Mouse (Mus musculus) CD4-positive helper T cell, adult 2 months (primary cell): ENCODE results near the gene Zscan10.

ENCODE experiments used
- DNase-seq: peaks from one replicate; pipeline ENCODE4 v3.0.0-alpha.2; 2012; ENCODE audit warnings: low read depth, missing footprints, low spot score

Gene Zscan10

GRCm38 (mm10) chr17:23600641-23601622 is at the start of gene Zscan10:
Gene Zscan10, plus strand, starts transcription at chr17:23600856.
- no peak for DNase-seq

- DNase-seq, result peak; percentile 75
Observed at GRCm38 (mm10) chr17:23550856-23551255, 49.8 kb upstream of the Zscan10 start.

GRCm38 (mm10) chr17:23551416-23551815 is 49.2 kb upstream of the Zscan10 start:
- DNase-seq, result no peak

GRCm38 (mm10) chr17:23551963-23552362 is 48.7 kb upstream of the Zscan10 start:
- no peak for DNase-seq

- no peak for DNase-seq
Observed at GRCm38 (mm10) chr17:23552896-23553633, 47.6 kb upstream of the Zscan10 start.

DNA sequence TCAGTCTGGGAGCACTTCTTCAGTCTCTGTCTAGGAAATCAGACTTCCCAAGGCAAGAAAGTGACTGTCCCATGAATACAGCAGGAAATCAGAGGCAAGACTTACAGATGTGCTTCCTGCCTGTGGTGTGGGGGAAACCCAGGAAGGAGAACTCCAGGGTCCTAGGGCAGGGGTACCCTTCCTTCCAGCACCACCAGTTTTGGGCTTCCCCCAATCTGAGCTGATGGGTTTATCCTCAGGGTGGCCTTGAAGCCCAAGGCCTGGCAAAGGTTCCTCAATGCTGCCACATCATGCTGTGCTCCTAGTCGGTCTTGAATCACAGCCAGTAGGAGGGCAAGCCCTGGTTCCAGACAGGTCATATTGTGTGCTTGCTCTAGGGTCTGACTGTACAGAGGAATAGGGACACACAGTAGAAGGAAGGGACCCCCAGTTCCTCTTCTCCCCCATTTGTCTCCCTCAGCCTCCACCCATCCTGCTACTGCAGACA is 47.0 kb upstream of the Zscan10 start:
- DNase-seq, result no peak

DNA sequence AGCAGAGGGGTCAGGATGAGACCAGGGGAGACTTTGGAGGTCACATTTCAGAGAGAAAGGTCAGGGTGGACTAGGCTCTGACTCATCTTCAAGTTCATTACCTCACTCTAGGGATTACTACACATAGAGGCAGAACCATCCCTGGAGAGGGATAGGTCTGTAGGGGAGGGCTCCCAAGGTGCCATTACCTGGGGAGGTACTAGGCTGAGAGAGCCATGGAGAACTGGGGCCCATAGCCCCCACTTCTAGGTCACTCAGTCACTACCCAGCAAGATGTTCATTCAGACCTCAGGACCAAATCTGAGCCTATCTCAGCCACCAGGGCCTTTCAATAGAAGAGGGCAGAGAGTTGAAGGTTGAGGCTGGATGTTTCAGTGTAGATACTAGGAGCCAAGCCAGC is 46.3 kb upstream of the Zscan10 start:
- no peak for DNase-seq

DNA sequence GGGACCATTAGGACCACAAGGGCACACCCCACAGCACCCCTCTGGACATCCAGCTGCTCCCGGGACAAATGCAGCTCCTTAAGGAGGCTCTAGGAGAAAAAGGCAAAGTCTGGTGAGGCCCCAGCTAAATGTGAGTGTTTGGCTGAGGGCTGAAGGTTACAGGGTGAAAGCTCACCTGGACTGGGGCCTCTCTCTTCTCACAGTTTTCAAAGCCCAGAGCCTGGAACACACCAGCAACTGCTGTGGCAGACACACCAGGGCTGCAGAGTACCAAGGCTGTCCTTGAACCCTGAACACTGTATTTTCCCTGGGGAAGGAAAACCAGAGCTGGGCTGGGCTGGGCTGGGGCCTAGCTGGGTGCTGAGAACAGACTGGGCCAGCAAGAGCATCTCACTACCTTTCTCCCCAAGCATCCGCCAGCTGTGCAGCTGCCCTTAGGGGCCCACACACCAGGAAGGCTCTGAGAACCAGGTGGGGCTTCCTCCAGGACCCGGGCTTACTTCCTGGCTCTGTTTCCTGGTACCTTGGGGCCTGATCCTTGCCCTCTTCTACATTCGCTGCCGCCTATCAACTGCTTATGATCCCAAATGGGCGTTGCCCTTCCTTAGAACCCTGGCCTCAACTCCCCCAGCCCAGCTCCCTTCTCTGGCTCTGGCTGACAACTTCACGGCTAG is 45.3 kb upstream of the Zscan10 start:
- no peak for DNase-seq

DNA sequence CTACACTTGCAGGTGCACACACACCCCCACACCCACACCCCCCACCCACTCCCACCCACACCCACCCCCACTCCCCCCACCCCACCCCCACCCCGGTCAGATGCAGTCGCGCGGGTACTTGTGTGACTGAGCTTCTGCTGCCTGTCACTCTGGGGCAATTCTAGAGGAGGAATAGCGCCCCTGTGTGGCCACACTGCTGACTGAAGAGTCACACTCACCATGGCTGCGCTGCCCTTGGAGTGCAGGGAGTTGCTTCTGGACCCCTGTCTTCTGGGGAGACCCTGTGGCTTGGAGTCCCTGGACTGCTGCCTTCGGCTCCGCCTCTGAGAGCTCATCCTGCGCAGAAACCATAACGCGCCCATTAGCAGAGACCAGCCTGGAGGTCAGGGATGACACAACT is 40.9 kb upstream of the Zscan10 start:
- peak; percentile 47 for DNase-seq

GRCm38 (mm10) chr17:23563595-23564367 is 36.9 kb upstream of the Zscan10 start, which contains the start of gene Zfp213:
Gene Zfp213, minus strand, starts transcription at chr17:23564238.
- DNase-seq, result peak; percentile 98

DNA sequence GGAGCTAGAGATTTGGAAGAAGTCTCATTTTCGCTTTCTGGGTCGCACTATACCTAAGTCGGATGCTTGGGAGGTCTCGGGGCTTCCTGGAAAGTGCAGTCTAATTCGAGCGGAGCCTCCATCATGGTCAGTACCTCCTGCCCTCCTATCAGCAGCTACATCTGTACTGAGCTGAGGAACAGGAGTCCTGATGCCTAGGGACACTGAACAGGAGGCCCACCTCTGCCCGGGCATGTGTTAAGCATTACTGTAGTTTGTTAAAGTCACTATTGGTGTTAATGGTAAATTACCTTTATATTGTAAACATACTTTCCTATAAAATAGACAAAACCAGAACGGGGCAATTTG is 36.3 kb upstream of the Zscan10 start:
- no peak for DNase-seq

DNA sequence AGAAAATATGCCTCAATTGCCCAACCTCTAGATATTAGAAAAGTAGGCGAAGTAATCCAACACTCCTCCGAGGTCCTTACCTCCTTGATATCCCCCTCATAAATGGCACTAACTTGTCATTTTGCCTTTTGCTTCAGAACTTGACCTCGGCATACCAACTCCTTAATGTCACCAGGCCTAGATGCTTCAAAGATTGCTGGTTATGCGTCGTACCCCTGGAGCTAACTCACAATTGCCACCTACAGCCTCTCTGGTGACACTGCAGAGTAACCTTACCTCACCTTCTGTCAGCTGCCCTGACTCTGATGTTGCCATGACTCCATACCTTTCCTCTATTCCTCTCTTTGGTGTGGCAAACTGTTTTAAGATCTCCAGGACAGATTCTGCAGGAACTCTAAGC is 33.9 kb upstream of the Zscan10 start:
- peak; percentile 48 for DNase-seq

DNA sequence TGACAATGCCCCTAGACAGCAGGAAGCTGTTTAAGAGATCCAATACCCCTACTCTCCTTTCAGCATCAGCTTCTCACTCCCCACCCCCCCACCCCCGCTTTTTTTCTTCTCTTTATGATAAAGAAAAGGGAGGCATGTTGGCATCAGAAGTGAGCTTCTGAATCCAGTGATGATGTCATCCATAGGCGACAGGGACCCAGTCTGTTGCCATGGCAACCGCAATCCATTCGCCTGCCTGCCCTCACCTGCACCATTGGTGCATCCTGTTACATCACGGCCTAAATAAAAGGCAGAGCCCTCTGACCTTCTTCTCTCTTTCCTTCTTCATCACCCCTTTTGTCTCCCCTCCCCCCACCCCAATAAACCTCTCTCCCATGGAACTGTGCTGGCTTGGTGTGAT is 32.3 kb upstream of the Zscan10 start:
- no peak for DNase-seq

- peak; percentile 77 for DNase-seq
Observed at GRCm38 (mm10) chr17:23570017-23570416, 30.6 kb upstream of the Zscan10 start.

DNA sequence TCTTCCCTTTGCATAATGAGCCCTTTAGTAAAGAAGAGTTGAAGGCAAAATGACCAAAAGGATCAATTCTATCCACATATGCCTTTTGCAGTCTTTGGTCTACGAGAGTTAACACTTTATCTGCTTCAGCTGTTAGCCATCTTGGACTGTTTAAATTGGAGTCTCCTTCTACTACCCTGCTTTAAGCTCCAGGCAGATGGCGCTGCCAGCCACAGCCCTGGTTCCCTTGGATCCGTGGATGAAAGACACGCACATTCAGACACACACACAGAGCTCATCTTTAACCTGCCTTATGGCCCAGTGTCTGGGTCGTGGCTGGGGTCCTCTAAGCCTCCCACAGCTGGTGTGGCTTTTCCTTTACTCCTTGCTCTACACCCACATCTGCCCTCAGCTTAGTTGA is 29.6 kb upstream of the Zscan10 start:
- no peak for DNase-seq

- DNase-seq, result peak; percentile 33
Observed at GRCm38 (mm10) chr17:23572059-23572458, 28.6 kb upstream of the Zscan10 start.

GRCm38 (mm10) chr17:23574130-23574529 is 26.5 kb upstream of the Zscan10 start:
- DNase-seq, result no peak

DNA sequence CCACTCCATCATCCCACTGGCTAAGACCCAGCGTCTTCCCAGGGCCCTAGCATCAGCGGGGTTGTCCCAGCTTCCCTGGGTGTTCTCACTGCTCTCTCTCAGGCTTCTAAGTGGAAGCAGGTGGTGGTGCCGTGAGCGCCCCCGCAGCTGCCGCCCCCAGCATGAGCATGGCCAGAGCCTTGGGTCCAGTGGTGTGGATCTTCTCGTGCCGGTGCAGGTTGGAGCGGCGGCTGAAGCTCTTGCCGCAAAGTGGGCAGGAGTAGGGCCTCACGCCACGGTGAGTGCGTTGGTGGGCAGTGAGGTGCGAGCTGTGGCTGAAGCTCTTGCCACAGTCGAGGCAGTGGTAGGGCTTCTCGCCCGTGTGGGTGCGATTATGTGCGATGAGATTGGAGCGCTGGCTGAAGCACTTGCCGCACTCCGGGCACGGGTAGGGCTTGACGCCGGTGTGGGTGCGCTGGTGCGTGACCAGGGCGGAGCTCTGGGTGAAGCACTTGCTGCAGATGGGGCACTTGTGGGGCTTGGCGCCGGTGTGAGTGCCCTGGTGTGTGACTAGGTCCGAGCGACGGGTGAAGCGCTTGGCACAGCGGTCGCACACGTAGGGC is 24.6 kb upstream of the Zscan10 start:
- no peak for DNase-seq

GRCm38 (mm10) chr17:23584786-23585185 is 15.9 kb upstream of the Zscan10 start:
- no peak for DNase-seq

GRCm38 (mm10) chr17:23585721-23586491 is 14.8 kb upstream of the Zscan10 start:
- DNase-seq, result no peak
